Mouse (Mus musculus): Measurements from ENCODE around the gene Lrrc8d.

The Lrrc8d gene

DNA sequence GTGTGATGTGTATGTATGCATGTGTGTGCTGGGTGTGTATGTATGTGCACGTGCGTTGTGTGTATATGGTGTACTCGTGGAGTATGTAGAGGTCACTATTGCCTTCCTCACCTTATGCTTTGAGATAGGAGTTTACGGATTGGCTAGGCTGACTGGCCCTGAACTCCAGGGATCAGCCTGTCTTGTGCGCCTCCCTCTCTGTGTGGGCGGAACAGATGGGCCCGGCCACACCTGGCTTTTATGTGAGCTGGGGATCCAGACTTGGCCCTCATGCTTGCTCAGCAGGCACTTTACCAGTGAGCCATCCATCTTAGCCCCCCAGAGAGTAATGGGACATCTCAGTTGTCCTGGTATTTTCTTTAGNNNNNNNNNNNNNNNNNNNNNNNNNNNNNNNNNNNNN is 10.7 kb downstream of the Lrrc8d start:
- in situ Hi-C loops (cut with MboI; ENCODE audit: unreplicated experiment in 2 of 2) = no loop called here

DNA sequence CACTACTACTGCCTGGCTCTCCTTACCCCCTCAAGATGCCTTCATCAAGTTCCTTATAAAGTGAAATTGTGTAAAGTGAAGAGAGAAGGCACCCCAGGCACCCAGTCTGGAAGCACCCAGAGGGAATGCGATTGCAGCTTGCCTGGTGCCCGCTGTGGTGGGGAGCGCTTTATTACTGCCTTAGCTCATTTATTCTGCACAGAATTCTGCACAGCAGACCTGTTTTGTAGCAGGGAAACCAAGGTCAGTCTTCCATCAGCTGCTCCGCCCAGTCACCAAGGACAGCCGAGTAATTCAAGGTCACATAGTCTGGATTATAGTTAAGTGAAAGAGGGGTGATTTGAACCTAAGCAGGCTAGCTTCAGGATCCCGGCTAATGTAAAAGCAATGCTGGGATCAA is 14.7 kb downstream of the Lrrc8d start:
- in situ Hi-C loops (cut with MboI; ENCODE audit: unreplicated experiment in 2 of 2) = no loop called here

GRCm38 (mm10) chr5:105715095-105715494 is 15.3 kb downstream of the Lrrc8d start:
- in situ Hi-C loops (cut with MboI; ENCODE audit: unreplicated experiment in 2 of 2) = no loop called here

DNA sequence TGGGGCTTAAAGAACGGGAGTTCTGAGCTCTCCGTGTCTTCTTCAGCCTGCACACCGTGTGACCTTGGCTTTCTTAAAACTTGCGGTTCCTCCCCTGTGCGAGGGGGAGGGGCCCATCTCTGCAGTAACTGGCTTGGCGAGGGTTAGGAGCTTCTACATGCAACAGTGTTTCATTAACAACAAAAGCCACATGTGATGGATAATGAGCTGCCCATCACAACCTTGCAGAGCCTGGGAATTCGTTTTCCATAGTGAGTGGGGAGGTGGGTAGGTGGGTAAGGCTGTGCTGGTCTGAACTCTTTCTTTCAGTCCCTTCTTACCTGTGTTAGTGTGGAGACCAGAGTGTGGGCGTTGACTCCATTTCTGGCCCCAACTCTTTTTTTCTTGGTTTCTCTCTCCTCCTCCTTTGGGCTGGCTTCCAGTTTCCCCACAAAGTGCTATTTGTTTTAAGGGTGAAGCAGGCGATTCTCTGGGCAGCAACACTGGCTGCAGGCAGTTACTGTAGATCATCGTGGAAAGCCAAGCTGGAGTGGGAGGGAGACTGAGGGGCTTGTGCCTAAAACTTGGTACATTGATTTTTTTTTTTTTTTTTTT is 15.9 kb downstream of the Lrrc8d start:
- in situ Hi-C loops (cut with MboI; ENCODE audit: unreplicated experiment in 2 of 2) = no loop called here

- in situ Hi-C loops (cut with MboI; ENCODE audit: unreplicated experiment in 2 of 2) = no loop called here
Measured at GRCm38 (mm10) chr5:105717294-105717693, 17.5 kb downstream of the Lrrc8d start.

DNA sequence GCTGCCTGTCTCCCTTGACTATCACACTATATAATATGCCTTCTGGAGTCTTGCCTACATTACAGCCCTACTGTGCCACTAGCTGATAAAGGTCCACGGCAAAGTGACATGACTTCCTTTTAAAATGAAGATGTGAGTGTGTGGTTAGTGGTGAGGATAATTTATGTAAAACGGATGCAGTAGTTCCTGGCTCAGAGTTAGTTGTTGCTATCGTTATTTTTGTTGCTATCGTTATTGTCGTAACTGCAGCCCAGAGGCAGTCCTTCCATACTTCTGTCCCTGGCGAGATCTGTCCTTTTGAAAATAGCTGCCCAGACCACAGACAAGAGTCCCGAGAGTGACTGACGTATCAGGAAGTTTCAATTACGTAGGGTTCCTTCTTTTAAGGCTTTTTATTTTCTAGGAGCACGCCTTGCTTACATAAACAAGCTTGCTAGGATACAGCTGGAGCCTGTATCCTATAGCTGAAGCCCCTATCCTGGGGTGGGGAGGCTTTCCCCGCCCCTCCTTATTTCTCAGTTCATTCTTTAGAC is 18.4 kb downstream of the Lrrc8d start:
- in situ Hi-C loops (cut with MboI; ENCODE audit: unreplicated experiment in 2 of 2) = no loop called here

DNA sequence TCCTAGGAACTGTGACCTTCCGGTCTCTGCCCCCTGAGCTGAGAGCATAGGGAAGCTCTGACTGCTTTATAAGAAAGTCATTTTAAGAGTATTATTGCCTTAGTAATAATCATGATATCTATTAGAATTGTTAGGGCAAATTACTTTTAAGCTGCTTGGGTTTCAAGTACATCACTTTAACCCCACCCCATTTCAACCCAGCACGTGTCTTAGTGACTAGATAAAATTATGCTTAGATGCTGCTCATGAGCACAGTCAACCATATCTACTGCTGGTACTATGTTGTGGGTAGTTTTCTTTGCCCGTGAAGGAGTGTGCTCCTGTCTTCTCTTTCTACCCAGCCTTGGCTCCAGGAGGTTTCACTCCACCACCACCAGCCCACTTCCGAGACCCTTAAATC is 21.5 kb downstream of the Lrrc8d start:
- in situ Hi-C loops (cut with MboI; ENCODE audit: unreplicated experiment in 2 of 2) = no loop called here

- in situ Hi-C loops (cut with MboI; ENCODE audit: unreplicated experiment in 2 of 2) = no loop called here
Measured at GRCm38 (mm10) chr5:105722807-105723206, 23.0 kb downstream of the Lrrc8d start.

- in situ Hi-C loops (cut with MboI; ENCODE audit: unreplicated experiment in 2 of 2) = no loop called here
Measured at GRCm38 (mm10) chr5:105730193-105730831, 30.5 kb downstream of the Lrrc8d start.

DNA sequence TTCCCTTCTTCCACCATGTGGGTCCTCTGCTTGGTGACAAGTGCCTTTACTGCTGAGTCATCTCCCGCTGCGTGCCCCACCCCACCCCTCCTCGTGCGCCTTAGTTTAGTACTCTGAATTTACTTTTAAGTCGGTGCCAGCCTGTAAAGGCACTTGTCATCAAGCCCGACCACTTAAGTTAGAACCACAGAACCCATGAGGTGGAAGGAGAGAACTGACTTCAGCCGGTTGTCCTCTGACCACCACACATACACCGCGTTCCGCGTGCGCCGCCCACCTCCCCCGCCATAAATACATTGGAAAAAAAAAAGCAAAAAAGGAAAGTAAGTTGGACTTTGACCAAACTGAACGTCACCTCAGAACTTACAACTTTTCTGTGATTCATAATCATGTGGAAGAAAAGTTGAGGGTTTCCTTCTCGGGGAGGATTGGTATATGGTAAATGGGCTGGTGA is 31.4 kb downstream of the Lrrc8d start:
- in situ Hi-C loops (cut with MboI; ENCODE audit: unreplicated experiment in 2 of 2) = no loop called here

- in situ Hi-C loops (cut with MboI; ENCODE audit: unreplicated experiment in 2 of 2) = no loop called here
Measured at GRCm38 (mm10) chr5:105731627-105732432, 32.1 kb downstream of the Lrrc8d start.

- in situ Hi-C loops (cut with MboI; ENCODE audit: unreplicated experiment in 2 of 2) = no loop called here
Measured at GRCm38 (mm10) chr5:105732433-105732891, 32.7 kb downstream of the Lrrc8d start.

- in situ Hi-C loops (cut with MboI; ENCODE audit: unreplicated experiment in 2 of 2) = no loop called here
Measured at GRCm38 (mm10) chr5:105733226-105733625, 33.5 kb downstream of the Lrrc8d start.

GRCm38 (mm10) chr5:105736365-105736764 is 36.6 kb downstream of the Lrrc8d start:
- in situ Hi-C loops (cut with MboI; ENCODE audit: unreplicated experiment in 2 of 2) = no loop called here

DNA sequence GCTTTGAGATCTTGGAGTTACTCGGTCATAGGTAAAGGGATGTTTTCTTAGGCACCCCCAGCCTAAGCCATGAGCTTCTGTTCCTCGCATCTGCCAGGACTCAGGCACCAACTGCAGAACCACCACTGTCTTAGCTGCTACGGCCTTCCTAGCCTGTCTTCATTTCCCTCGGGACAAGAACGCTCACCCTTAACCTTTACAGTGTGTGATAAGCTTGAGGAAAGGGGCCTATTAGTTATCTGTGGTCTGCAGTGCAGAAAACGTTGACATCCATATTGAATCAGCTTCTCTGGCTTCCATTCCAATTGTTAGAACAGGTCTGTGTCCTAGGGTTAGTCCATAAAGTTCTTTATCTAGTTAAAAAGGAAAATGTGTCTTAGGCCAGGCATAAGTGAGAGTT is 37.4 kb downstream of the Lrrc8d start:
- in situ Hi-C loops (cut with MboI; ENCODE audit: unreplicated experiment in 2 of 2) = no loop called here

- in situ Hi-C loops (cut with MboI; ENCODE audit: unreplicated experiment in 2 of 2) = no loop called here
Measured at GRCm38 (mm10) chr5:105740437-105740836, 40.7 kb downstream of the Lrrc8d start.

DNA sequence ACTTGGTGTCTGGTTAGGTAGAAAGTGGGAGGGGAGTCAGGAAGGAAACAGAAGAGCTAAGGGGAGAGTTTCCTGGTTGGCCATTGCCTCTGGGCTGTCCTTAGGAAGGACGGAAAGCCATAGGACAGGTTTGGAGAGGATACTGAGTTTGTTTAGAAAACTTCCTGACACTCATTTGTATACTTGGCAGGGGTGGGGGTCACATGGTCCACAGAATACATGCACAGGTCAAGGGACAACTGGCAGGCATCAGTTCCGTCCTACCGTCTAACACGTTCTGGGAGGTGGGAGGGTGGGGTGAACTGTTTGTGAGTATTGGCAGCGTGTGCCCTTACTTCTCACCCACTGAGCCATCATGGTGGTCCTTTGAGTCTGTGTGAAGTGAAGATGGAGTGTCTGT is 42.9 kb downstream of the Lrrc8d start:
- in situ Hi-C loops (cut with MboI; ENCODE audit: unreplicated experiment in 2 of 2) = no loop called here

DNA sequence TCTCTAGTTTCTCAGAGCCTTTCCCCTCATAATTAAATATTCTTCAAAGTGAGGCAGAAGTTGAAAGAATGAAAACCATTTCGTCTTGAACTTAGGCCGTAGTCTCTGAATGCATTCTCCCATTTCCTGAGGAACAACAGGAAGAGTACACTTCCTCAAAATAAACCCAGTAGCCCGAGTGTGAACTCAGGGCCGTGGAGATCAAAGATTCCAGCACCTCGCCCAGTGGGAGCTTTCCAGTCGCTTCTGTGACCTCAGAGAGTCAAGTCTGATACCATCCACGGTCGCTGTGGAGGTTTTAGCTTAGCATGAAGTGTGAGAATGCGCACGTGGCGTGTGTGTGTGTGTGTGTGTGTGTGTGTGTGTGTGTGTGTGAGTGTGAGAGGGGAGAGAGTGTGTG is 45.6 kb downstream of the Lrrc8d start:
- in situ Hi-C loops (cut with MboI; ENCODE audit: unreplicated experiment in 2 of 2) = no loop called here

DNA sequence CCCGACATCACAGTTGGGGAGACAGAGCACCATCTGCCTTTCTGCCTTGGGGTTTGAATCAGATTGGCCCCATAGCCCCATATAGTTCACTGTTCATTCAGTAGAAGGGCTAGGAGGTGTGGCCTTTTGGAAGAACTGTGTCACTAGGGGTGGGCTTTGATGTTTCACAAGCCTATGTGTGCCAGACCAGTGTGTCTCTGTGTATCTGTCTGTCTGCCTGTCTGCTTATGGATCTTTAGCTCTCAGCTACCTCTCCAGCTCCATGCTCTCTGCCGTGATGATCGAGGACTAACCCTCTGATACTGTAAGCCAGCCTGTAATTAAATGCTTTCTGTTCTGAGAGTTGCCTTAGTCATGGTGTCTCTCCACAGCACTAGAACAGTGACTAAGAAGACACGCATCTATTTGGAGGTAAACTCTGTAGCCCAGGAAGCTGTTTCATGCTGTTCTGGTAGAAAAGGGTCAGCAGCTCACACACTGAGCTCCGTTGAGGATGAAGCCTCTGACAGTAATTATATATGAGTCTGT is 46.2 kb downstream of the Lrrc8d start:
- in situ Hi-C loops (cut with MboI; ENCODE audit: unreplicated experiment in 2 of 2) = no loop called here

GRCm38 (mm10) chr5:105754803-105755202 is 55.0 kb downstream of the Lrrc8d start:
- in situ Hi-C loops (cut with MboI; ENCODE audit: unreplicated experiment in 2 of 2) = no loop called here

- in situ Hi-C loops (cut with MboI; ENCODE audit: unreplicated experiment in 2 of 2) = no loop called here
Measured at GRCm38 (mm10) chr5:105755491-105755890, 55.7 kb downstream of the Lrrc8d start.

Measured in v-Abl transformed pro-B cells (cell line).